Mouse (Mus musculus) kidney, adult 2 months (tissue): Measurements from ENCODE around the gene Arhgap19.

ENCODE experiments used
- CTCF ChIP-seq: fragments of 200-500 bp; conservative IDR thresholded peaks from 2 replicates; pipeline ENCODE4 v1.5.1; 2011; ENCODE audit warnings: low read depth, mild to moderate bottlenecking, control low read depth, low read length, moderate library complexity, mixed read lengths; ENCODE audit not compliant: insufficient read depth, insufficient read length
- POLR2A ChIP-seq: fragments of 200-500 bp; IDR thresholded peaks from one replicate; pipeline ENCODE4 v1.6.1; 2011; ENCODE audit warnings: low read depth, low read length, control low read depth

DNA sequence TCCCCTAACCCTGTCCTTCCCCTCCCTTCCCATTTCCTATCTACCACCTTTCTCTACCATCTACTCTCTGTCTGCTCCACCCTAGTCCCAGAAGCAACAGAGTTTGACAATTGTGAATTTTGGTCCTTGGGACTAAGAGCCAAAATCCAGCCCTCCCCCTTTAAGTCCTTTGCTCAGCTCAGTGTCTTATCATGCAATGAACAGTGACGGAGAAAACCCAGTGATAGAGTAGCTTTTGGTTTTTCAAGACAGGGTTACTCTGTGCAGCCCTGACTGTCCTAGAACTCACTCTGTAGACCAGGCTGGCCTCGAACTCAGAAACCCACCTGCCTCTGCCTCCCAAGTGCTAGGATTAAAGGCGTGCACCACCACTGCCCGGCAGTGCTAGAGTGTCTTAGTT lies 11.5 kb upstream of the Arhgap19 start:
- TF ChIP-seq CTCF (no peak), POLR2A (no peak)
